Mouse (Mus musculus): ENCODE data around the gene Fbln1.

- TF ChIP-seq CTCF (IDR thresholded peaks at IDR 0.05; ENCODE audit: insufficient read depth, low read depth, low read length) (peak; percentile 94), POLR2A (IDR thresholded peaks at IDR 0.05; ENCODE audit: insufficient read depth, low read depth, low read length) (no peak)
Observed at GRCm38 (mm10) chr15:85231443-85232255, 25.9 kb downstream of the Fbln1 start.

Data from olfactory bulb, adult 2 months (tissue).